Mouse (Mus musculus) cerebellum, postnatal 14 days (tissue): Measurements from ENCODE around the gene Itgb5.

Source experiments
- DNase-seq, 2 experiments: peaks; one replicate each; pipeline ENCODE4 v3.0.0; 2021; ENCODE audit warnings: mixed read lengths in 2 of 2

Itgb5 gene

GRCm38 (mm10) chr16:33879031-33879430 lies 49.6 kb downstream of the Itgb5 start:
- no peak for DNase-seq

GRCm38 (mm10) chr16:33879556-33879955 lies 50.1 kb downstream of the Itgb5 start:
- DNase-seq, result peak in 1 of 2 experiments; percentile 41

- peak in 1 of 2 experiments; percentile 18 for DNase-seq
These were observed 51.3 kb downstream of the Itgb5 start for GRCm38 (mm10) chr16:33880765-33881164.

GRCm38 (mm10) chr16:33882540-33882939 lies 53.1 kb downstream of the Itgb5 start:
- peak; percentile 57 to 73 for DNase-seq

GRCm38 (mm10) chr16:33883046-33883975 lies 53.8 kb downstream of the Itgb5 start:
- peak in 1 of 2 experiments; percentile 56 for DNase-seq

GRCm38 (mm10) chr16:33884201-33884600 lies 54.7 kb downstream of the Itgb5 start:
- peak in 1 of 2 experiments; percentile 44 for DNase-seq

GRCm38 (mm10) chr16:33885021-33885471 lies 55.6 kb downstream of the Itgb5 start:
- no peak for DNase-seq

- no peak for DNase-seq
These were observed 56.3 kb downstream of the Itgb5 start for GRCm38 (mm10) chr16:33885671-33886328.

GRCm38 (mm10) chr16:33886665-33887064 lies 57.2 kb downstream of the Itgb5 start:
- DNase-seq, result no peak

GRCm38 (mm10) chr16:33887981-33888380 lies 58.5 kb downstream of the Itgb5 start:
- no peak for DNase-seq

- DNase-seq, result no peak
These were observed 59.6 kb downstream of the Itgb5 start for GRCm38 (mm10) chr16:33889000-33889607.

GRCm38 (mm10) chr16:33891099-33891498 lies 61.6 kb downstream of the Itgb5 start:
- peak in 1 of 2 experiments; percentile 14 for DNase-seq

- peak; percentile 83 to 88 for DNase-seq
These were observed 62.3 kb downstream of the Itgb5 start for GRCm38 (mm10) chr16:33891561-33892281.

GRCm38 (mm10) chr16:33892539-33892938 lies 63.1 kb downstream of the Itgb5 start:
- DNase-seq, result no peak

- DNase-seq, result no peak
These were observed 64.3 kb downstream of the Itgb5 start for GRCm38 (mm10) chr16:33893796-33894195.

GRCm38 (mm10) chr16:33894449-33894848 lies 65.0 kb downstream of the Itgb5 start:
- no peak for DNase-seq

- no peak for DNase-seq
These were observed 66.2 kb downstream of the Itgb5 start for GRCm38 (mm10) chr16:33895690-33896089.

- DNase-seq, result no peak
These were observed 67.3 kb downstream of the Itgb5 start for GRCm38 (mm10) chr16:33896801-33897200.

- DNase-seq, result no peak
These were observed 74.4 kb downstream of the Itgb5 start for GRCm38 (mm10) chr16:33903664-33904441.

- DNase-seq, result no peak
These were observed 75.1 kb downstream of the Itgb5 start for GRCm38 (mm10) chr16:33904553-33904952.

- no peak for DNase-seq
These were observed 78.8 kb downstream of the Itgb5 start for GRCm38 (mm10) chr16:33908239-33908638.

- DNase-seq, result no peak
These were observed 85.5 kb downstream of the Itgb5 start for GRCm38 (mm10) chr16:33914997-33915396.
